Mouse (Mus musculus): ENCODE data around the gene Med12l. TPM values are rescaled to one million over a fixed set of nuclear protein-coding genes. Genes with fewer than 3 reads are reported as not detected.

The Med12l gene
- total and polyA plus RNA-seq, 3 experiments = 2.5 to 8.2 (median 6.9) TPM

- Histone ChIP-seq H3K9ac (ENCODE audit: low read depth, low read length) (no peak overlapping the region), H3K4me3 (no peak overlapping the region), H3K4me1 (ENCODE audit: control insufficient read depth, insufficient read depth, low read length) (0 out of 2 replicates have a peak, but pooled peaks cover 2% of the 10 kb centered on the region), H3K27ac (no peak overlapping the region), H3K36me3 (ENCODE audit: control insufficient read depth, insufficient read depth, low read length) (no peaks in the 10 kb centered on the region), H3K79me2 (replicated peaks; ENCODE audit: control insufficient read depth, insufficient read depth, low read length) (no peaks in the 10 kb centered on the region), H3K27me3 (ENCODE audit: control insufficient read depth, insufficient read depth, low read length) (no peaks in the 10 kb centered on the region)
- 84% methylated on average over 2 of the region's 2 CpGs for WGBS
- DNase-seq = no peak
- intact Hi-C loops (cut with DNase I) = no loop called here
- TF ChIP-seq POLR2A (IDR thresholded peaks at IDR 0.05; ENCODE audit: insufficient read depth, low read depth, low read length) = no peak
These were observed 216.7 kb downstream of the Med12l start for GRCm38 (mm10) chr3:59222303-59222702.

DNA sequence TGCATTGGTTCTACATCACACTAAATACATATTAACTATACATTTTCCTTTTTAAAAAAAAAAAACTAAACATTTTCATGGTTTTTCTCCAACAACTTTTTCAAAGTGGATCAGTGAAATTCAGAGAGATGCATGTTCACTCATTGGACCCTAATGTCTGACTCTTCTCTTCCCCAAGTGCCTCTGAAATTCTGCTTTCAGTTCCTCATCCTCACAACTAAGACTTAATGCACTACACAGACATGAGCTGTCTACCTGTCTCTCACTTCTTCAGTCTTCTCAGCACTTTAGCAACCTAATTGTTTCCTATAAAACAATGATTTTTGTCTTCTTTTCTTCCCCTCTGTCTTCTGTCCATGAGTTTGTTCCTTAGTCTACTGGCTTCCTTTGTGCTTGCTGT, 219.8 kb downstream of the Med12l start:
- intact Hi-C loops (cut with DNase I) = no loop called here
- Histone ChIP-seq H3K4me1 (ENCODE audit: control insufficient read depth, insufficient read depth, low read length) (peaks cover 3% of the 10 kb centered on the region), H3K9ac (ENCODE audit: low read depth, low read length) (no peak overlapping the region), H3K27ac (no peak overlapping the region), H3K4me3 (no peak overlapping the region), H3K27me3 (ENCODE audit: control insufficient read depth, insufficient read depth, low read length) (no peaks in the 10 kb centered on the region), H3K36me3 (ENCODE audit: control insufficient read depth, insufficient read depth, low read length) (peaks cover 3% of the 10 kb centered on the region; the same call in 1 of the 2 replicates), H3K79me2 (replicated peaks; ENCODE audit: control insufficient read depth, insufficient read depth, low read length) (no peaks in the 10 kb centered on the region)
- no peak for TF ChIP-seq EP300 (IDR thresholded peaks at IDR 0.05; ENCODE audit: insufficient read depth, low read depth, low read length)
- TF ChIP-seq CTCF (IDR thresholded peaks at IDR 0.05) = no peak
- TF ChIP-seq POLR2A (IDR thresholded peaks at IDR 0.05; ENCODE audit: insufficient read depth, low read depth, low read length) = no peak
- DNase-seq = no peak

DNA sequence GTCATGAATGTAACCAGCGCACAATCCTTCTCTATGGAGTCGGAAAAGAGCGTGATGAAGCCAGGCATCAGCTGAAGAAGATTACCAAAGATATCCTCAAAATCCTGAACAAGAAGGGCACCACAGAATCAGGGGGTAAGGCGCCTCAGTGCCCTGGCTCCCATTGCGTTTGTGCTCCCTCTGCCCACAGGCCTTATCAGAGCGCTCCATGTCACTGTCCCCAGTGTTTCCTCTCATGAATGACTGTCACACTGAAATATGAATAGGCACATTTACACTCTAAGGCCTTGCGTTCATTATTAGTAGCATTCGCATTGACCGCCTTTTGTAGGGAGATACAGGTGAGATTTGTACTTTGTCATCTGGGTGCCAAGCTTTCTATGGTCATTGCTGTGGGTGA, 222.1 kb downstream of the Med12l start:
- Histone ChIP-seq H3K36me3 (ENCODE audit: control insufficient read depth, insufficient read depth, low read length) (peaks cover 3% of the 10 kb centered on the region; the same call in 1 of the 2 replicates), H3K27ac (no peak overlapping the region), H3K4me3 (no peak overlapping the region), H3K9ac (ENCODE audit: low read depth, low read length) (no peak overlapping the region), H3K27me3 (ENCODE audit: control insufficient read depth, insufficient read depth, low read length) (no peaks in the 10 kb centered on the region), H3K79me2 (replicated peaks; ENCODE audit: control insufficient read depth, insufficient read depth, low read length) (no peaks in the 10 kb centered on the region), H3K4me1 (ENCODE audit: control insufficient read depth, insufficient read depth, low read length) (peaks cover 3% of the 10 kb centered on the region)
- intact Hi-C loops (cut with DNase I) = no loop called here
- DNase-seq = no peak
- TF ChIP-seq EP300 (IDR thresholded peaks at IDR 0.05; ENCODE audit: insufficient read depth, low read depth, low read length) (no peak), POLR2A (IDR thresholded peaks at IDR 0.05; ENCODE audit: insufficient read depth, low read depth, low read length) (no peak), CTCF (IDR thresholded peaks at IDR 0.05) (no peak)
- WGBS = 96% methylated on average over 9 of the region's 9 CpGs

GRCm38 (mm10) chr3:59228730-59229551, 223.3 kb downstream of the Med12l start:
- H3K79me2 ChIP-seq (replicated peaks; ENCODE audit: control insufficient read depth, insufficient read depth, low read length) = no peaks in the 10 kb centered on the region
- 8% methylated on average over 10 of the region's 10 CpGs for WGBS
- TF ChIP-seq EP300 (IDR thresholded peaks at IDR 0.05; ENCODE audit: insufficient read depth, low read depth, low read length) (peak; percentile 40; the same call in 1 of the 2 replicates), POLR2A (IDR thresholded peaks at IDR 0.05; ENCODE audit: insufficient read depth, low read depth, low read length) (no peak), CTCF (IDR thresholded peaks at IDR 0.05) (no peak)
- no peaks in the 10 kb centered on the region for H3K27me3 ChIP-seq (ENCODE audit: control insufficient read depth, insufficient read depth, low read length)
- H3K4me3 ChIP-seq = peak overlapping the region; percentile 23
- DNase-seq = peak; percentile 37 to 68
- H3K36me3 ChIP-seq (ENCODE audit: control insufficient read depth, insufficient read depth, low read length) = peaks cover 3% of the 10 kb centered on the region; the same call in 1 of the 2 replicates
- H3K9ac ChIP-seq (ENCODE audit: low read depth, low read length) = no peak overlapping the region
- intact Hi-C loops (cut with DNase I) = no loop called here
- H3K4me1 ChIP-seq (ENCODE audit: control insufficient read depth, insufficient read depth, low read length) = peaks cover 3% of the 10 kb centered on the region
- H3K27ac ChIP-seq = peak overlapping the region; percentile 70

DNA sequence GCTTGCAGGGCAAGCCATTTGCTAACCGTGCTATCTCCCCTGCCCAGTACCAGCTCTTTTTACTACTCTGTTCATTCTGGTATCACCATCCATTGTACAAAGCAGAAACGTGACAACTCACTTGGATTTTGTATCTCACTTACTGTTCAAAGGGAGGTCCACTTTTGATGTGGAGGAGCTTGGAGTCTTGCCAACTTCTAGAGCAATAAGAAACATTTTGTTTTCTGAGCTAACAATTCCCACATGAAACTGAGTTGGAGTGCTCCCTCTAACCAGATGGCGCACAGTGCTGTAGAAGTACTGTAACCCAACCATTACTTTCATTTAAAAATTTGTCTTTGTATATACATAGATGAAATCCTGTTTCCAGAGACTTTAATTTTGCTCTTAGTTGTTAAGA, 225.3 kb downstream of the Med12l start:
- TF ChIP-seq CTCF (IDR thresholded peaks at IDR 0.05) = no peak
- no peak for TF ChIP-seq POLR2A (IDR thresholded peaks at IDR 0.05; ENCODE audit: insufficient read depth, low read depth, low read length)
- no peak for TF ChIP-seq EP300 (IDR thresholded peaks at IDR 0.05; ENCODE audit: insufficient read depth, low read depth, low read length)
- Histone ChIP-seq H3K4me3 (no peak overlapping the region), H3K27ac (no peak overlapping the region), H3K36me3 (ENCODE audit: control insufficient read depth, insufficient read depth, low read length) (peaks cover 3% of the 10 kb centered on the region; the same call in 1 of the 2 replicates), H3K4me1 (ENCODE audit: control insufficient read depth, insufficient read depth, low read length) (peaks cover 3% of the 10 kb centered on the region), H3K9ac (ENCODE audit: low read depth, low read length) (no peak overlapping the region), H3K79me2 (replicated peaks; ENCODE audit: control insufficient read depth, insufficient read depth, low read length) (no peaks in the 10 kb centered on the region), H3K27me3 (ENCODE audit: control insufficient read depth, insufficient read depth, low read length) (no peaks in the 10 kb centered on the region)
- intact Hi-C loops (cut with DNase I) = no loop called here
- no peak for DNase-seq
- WGBS = 76% methylated on average over 3 of the region's 3 CpGs

- Histone ChIP-seq H3K79me2 (replicated peaks; ENCODE audit: control insufficient read depth, insufficient read depth, low read length) (no peaks in the 10 kb centered on the region), H3K4me1 (ENCODE audit: control insufficient read depth, insufficient read depth, low read length) (no peaks in the 10 kb centered on the region), H3K9ac (ENCODE audit: low read depth, low read length) (no peak overlapping the region), H3K27ac (no peak overlapping the region), H3K36me3 (ENCODE audit: control insufficient read depth, insufficient read depth, low read length) (no peaks in the 10 kb centered on the region), H3K4me3 (no peak overlapping the region), H3K27me3 (ENCODE audit: control insufficient read depth, insufficient read depth, low read length) (no peaks in the 10 kb centered on the region)
- intact Hi-C loops (cut with DNase I) = no loop called here
- no peak for DNase-seq
- 70% methylated on average over 5 of the region's 5 CpGs for WGBS
- TF ChIP-seq EP300 (IDR thresholded peaks at IDR 0.05; ENCODE audit: insufficient read depth, low read depth, low read length) = no peak
- TF ChIP-seq POLR2A (IDR thresholded peaks at IDR 0.05; ENCODE audit: insufficient read depth, low read depth, low read length) = no peak
- no peak for TF ChIP-seq CTCF (IDR thresholded peaks at IDR 0.05)
These were observed 229.3 kb downstream of the Med12l start for GRCm38 (mm10) chr3:59234878-59235277.

Measured in heart, adult 2 months (tissue).